Mouse (Mus musculus): ENCODE data around the gene Lama4.

The Lama4 gene

DNA sequence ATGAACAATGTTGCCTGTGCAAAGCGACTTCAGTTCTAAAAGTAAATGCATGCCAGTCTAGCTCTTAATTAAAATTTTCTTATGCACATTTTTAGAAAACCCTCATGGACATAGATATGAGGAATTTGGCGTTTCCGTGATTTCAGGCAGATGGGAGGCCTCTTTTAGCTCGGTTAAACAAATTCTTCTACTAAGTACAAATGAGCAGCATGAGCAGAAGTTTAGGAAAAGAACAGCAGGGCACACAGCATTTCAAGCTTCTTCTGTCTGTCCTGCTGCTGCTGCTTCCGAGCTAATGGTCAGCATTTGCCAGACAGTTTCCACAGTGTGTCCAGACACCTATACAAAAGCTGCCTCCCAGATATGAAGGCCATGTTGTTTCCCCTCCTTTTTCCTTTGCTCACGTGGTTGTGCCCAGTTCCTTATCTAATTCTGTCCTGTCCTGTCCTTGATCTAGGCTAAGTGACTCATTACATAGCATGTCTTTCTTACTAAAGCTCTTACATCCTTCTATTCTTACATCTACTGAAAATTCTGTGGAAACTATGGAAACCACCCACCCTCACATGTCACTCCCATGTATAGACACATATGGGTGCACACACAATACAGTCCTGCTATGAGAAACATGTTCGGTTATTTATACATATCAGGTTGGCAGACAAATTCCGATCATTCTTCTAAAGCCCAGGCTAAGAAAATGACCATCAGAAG lies 84.4 kb downstream of the Lama4 start:
- no peak for DNase-seq (ENCODE audit: low spot score)

- no peak for DNase-seq (ENCODE audit: low spot score)
These were observed 90.7 kb downstream of the Lama4 start for GRCm38 (mm10) chr10:39056050-39056449.

DNA sequence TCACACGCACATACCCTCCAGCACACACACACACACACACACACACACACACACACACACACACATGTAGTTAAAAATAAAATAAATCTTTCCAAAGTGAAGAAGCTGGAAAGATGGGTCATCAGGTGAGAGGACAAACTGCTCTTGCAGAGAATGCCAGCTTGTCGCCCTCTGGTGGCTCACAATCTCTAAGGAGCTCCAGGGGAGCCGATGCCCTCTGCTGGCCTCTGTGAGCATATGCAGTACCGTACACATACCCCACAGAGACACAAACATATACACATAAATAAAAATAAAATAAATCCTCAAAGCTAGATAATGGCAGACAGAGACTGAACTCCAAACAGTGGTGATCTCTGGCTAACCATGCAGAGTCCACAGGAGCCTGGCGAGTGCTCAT lies 99.4 kb downstream of the Lama4 start:
- no peak for DNase-seq (ENCODE audit: low spot score)

GRCm38 (mm10) chr10:39065449-39065848 lies 100.1 kb downstream of the Lama4 start:
- no peak for DNase-seq (ENCODE audit: low spot score)

GRCm38 (mm10) chr10:39066061-39066460 lies 100.7 kb downstream of the Lama4 start:
- no peak for DNase-seq (ENCODE audit: low spot score)

- peak; percentile 65 for DNase-seq (ENCODE audit: low spot score)
These were observed 101.6 kb downstream of the Lama4 start for GRCm38 (mm10) chr10:39066962-39067361.

DNA sequence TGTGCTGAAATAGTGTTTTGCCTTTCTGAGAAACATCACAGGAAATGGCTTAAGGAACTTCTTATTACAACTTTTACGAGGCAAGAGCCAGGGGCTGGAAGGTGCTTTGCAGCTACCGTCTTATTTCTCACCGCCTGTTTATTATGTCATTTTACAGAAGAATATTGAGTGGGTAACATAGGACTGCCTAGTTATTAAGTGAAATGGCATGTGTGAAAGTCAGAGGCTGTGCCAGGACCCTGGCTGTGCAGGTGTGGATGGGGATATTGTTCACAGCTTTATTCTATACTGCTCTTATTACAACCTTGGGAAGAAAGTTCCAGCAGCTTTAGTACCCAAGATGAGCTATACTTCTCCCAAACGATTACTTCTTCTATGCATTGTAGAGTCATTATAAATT lies 106.7 kb downstream of the Lama4 start:
- no peak for DNase-seq (ENCODE audit: low spot score)

DNA sequence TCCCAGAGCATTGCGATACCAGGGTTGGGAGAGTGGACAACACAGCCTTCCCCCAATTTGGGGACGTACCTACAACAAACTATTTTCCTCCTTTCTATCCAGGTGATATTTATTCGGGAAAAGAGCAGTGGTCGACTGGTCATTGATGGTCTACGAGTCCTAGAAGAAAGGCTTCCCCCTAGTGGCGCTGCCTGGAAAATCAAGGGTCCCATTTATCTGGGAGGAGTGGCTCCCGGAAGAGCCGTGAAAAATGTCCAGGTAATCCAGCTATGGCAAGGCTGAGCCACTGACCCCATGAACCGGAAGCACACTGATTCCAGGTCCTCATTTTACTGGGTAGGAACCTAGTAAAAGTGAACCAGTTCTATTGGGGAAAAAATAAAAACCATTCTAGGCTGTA lies 131.7 kb downstream of the Lama4 start:
- DNase-seq (ENCODE audit: low spot score) = peak; percentile 11

GRCm38 (mm10) chr10:39098746-39099145 lies 133.4 kb downstream of the Lama4 start:
- DNase-seq (ENCODE audit: low spot score) = no peak

- DNase-seq (ENCODE audit: low spot score) = no peak
These were observed 139.6 kb downstream of the Lama4 start for GRCm38 (mm10) chr10:39104803-39105449.

DNA sequence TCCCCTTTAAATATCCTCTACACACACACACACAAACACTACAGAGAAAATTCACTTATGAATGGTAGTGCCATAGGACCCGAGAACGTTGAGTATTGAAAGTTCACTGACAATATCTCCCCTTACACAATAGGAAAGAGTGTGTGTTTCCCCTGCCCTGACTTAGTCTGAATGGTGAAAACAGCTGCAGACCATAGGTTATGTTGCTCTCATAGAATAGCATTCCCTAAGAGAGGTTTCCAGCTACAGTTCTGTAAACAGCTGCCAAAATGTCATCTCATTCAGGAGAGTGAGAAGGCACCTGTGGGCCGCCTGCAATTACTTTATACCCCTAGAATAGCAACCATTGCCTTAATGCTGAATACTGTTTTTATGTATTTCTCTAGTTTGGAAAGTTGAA lies 141.1 kb downstream of the Lama4 start:
- no peak for DNase-seq (ENCODE audit: low spot score)

DNA sequence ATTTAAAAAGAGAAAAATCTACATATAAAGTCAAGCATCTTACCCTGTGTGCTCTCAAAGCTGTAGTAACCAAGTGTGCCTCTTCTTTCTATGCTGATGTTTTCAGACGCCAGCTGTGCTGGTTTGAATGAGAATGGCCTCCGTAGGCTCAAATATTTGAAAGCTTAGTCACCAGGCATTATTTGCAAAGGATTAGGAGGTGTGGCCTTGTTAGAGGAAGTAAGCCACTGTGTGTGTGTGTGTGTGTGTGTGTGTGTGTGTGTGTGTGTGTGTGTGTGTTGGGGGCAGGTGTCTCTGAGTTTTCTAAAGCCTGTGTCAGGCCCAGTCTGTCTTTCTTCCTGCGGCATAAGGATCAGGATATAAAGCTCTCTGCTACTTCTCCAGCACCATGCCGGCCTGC lies 141.6 kb downstream of the Lama4 start:
- no peak for DNase-seq (ENCODE audit: low spot score)

DNA sequence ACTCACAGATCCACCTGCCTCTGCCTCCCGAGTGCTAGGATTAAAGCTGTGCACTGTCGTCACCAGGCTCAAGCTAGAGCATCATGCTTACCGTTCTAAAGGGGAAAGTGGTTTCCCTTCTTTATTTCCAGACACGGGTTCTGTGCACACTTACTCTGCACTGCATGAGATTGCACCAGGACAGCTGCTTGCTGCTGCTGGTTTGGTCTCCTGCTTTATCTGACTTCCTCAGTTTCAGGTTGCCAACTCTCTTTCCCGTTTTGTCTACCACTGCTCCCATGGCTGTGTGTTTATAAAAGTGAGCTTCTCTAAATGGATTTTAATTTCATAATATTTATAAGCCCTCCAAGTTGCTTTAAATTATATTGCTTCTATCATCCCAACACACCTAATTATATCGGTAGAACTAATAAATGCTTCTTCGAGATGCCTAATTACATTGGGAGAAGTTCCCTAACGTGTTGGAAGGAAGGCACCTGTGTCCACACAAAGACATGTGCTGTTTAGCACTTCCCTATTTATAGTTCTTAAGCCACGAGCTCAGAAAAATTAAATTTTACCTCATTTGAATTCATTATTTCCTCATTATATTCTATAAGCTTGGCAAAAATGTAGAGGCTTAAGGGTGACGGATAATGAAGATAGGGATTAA lies 143.6 kb downstream of the Lama4 start:
- DNase-seq (ENCODE audit: low spot score) = no peak

DNA sequence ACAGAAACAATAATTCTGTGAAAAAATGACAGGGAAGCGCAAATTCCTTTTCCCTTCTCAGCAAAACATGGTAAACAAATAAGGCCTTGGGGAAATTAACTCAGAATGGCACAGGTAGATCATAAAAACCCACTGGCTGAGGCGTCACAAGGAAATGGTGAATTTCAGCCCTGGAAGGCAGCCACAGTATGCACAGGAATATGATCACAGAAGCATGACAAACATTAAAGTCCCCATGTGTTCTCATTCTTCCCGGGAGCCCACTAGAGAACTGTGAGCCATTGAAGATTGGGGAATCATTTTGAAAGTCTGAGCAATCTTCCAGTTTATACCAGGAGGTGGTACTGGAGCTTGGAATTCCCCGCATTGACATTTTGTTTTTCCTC lies 144.2 kb downstream of the Lama4 start:
- no peak for DNase-seq (ENCODE audit: low spot score)

DNA sequence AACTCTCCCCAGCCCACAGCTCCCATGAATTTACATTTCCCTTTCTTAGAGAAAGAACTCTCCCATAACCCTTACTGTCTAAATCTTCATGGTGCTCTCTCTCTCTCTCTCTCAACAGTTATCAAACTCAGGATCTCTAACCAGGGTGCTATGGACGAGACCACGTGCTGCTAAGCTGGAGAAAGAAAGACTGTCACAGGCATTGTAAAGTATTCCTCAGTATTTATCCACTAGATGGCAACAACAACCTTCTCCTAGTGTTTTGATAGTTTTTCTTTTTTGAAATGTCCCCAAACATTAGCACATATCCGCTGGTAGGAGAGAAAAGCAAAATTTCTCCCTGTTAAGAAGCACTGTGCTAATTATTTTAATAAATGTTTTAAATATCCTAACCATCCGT lies 156.1 kb downstream of the Lama4 start:
- no peak for DNase-seq (ENCODE audit: low spot score)

GRCm38 (mm10) chr10:39133462-39134310 lies 168.4 kb downstream of the Lama4 start, which contains the start of the genes Fam229b and Tube1:
Gene Fam229b, minus strand, starts transcription at chr10:39133914.
Gene Tube1, plus strand, starts transcription at chr10:39133976.
- peak; percentile 81 for DNase-seq (ENCODE audit: low spot score)

DNA sequence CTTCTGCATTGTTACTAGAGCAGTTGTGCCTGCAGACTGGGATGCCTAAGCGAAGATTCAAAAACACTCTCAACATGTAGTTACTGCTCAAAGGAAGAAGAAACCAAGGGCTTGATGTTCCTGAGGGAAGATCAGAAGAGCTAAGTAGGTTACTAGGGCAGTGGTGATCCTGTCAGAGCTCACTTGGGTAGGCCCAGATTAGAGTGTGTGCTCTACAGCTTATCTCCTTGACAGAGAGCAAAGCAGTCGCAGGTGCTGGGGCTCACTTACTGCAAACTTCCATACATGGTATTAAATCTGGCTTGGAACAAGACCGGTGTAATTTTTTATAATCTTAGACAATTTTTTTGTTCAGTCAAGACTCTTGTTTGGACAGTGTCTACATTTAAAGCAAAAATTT lies 172.5 kb downstream of the Lama4 start:
- DNase-seq (ENCODE audit: low spot score) = no peak

DNA sequence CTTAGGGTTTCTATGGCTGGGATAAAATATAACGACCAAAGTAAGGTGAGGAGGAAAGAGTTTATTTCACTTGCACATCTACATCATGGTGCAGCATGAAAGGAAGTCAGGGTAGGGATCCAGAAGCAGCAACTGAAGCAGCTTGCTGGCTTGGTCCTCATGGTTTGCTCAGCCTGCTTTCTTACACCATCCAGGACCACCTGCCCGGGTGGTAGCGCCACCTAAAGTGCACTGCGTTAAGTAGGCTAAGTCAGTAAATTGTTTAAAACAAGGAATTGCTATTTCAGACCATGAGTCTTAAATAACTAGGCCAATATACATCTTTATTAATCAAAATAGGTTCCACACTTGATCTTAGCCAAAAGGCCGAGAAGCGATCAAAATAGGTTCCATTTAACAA lies 173.4 kb downstream of the Lama4 start:
- DNase-seq (ENCODE audit: low spot score) = no peak

DNA sequence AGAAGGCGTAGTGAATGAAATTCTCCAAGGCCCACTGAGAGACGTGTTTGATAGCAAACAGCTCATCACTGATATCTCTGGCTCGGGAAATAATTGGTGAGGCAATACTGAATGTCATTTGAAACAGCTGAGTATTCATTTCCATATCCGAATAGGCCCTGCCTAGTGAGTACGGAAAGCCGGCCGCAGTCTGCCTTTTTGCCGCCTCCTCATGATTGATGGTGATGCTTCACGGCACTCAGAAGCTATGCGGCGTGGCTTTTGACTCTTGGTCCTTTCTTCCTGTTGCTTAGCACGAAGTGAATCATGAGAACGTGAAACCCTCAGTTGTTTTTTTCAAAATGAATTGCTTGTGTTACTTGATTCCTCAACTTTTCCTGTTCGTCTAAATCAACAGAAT lies 175.5 kb downstream of the Lama4 start:
- no peak for DNase-seq (ENCODE audit: low spot score)

DNA sequence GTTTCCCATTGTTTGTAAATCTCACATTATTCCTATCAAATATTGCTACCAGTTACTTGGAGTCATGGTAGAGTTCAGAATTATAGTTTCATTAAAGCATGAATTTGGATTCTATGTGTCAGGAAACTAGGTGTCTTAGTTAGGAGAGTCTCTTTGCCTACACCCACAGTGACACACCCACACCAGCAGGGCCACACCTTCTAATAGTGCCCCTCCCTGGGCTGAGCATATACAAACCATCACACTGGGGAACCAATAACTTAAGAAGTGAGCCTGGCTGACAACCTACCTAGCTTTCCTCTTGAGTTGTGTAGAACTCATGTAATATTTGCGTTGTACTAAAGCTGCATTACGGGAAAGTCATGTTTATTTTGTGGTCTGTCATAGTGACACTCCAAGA lies 176.1 kb downstream of the Lama4 start:
- DNase-seq (ENCODE audit: low spot score) = no peak

DNA sequence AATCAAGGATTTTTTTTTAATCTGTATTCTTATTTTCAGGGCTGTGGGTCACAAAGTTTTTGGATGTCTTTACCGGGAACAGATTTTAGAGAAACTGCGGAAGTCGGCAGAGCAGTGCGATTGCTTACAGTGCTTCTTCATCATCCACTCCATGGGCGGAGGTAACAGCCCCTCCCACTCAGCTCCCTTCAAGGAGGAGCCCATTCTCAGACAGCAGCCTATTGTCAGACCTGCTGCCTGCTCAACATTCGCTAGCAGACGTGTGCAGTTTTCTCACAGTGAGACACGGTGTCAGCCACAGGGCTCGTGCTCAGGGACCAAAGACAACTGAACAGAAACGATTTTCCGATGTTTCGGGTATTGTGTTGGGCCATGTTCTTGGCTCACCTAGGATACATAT lies 176.9 kb downstream of the Lama4 start:
- DNase-seq (ENCODE audit: low spot score) = no peak

DNA sequence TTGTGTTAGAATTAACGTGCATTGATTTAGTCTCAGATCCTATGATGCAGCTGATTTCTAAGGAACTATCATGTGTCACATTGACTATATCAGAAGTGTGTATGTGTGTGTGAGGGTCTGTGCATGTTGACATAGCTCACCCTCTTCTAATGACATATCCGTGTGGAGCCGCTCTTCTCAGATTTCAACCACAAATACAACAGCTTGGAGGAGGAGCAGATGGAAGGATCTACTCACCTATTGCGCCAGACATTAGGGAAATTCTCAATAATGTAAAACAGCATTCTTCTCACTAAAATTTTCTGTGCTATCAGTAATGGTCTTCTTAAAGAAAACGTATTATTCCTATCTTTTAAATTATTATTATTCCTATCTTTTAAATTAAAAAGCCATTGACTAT lies 191.4 kb downstream of the Lama4 start:
- no peak for DNase-seq (ENCODE audit: low spot score)
